Mouse (Mus musculus) brain, embryonic 14.5 days (tissue): ENCODE data around the gene Pym1.

Source experiments
- CTCF ChIP-seq: fragments of 200-500 bp; IDR thresholded peaks from 2 replicates; pipeline ENCODE4 v1.5.1; 2012; ENCODE audit warnings: inconsistent platforms, mild to moderate bottlenecking, moderate library complexity, borderline replicate concordance; ENCODE audit not compliant: insufficient read depth, insufficient read length; ENCODE audit errors: extremely low read depth
- POLR2A ChIP-seq: fragments of 200-500 bp; IDR thresholded peaks from 2 replicates; pipeline ENCODE4 v1.6.1; 2012; ENCODE audit warnings: mild to moderate bottlenecking, inconsistent platforms, borderline replicate concordance; ENCODE audit not compliant: poor library complexity, insufficient read depth, insufficient read length, severe bottlenecking; ENCODE audit errors: extremely low read depth

- TF ChIP-seq CTCF (no peak), POLR2A (no peak)
Measured at GRCm38 (mm10) chr10:128806086-128806485, 58.4 kb downstream of the Pym1 start.
